Mouse (Mus musculus): ENCODE measurements around the gene Zgpat. TPM values are rescaled to one million over a fixed set of nuclear protein-coding genes. Genes with fewer than 3 reads are reported as not detected.

Gene Zgpat
- polyA plus RNA-seq, 2 experiments, result 37.3 to 57.4 TPM

DNA sequence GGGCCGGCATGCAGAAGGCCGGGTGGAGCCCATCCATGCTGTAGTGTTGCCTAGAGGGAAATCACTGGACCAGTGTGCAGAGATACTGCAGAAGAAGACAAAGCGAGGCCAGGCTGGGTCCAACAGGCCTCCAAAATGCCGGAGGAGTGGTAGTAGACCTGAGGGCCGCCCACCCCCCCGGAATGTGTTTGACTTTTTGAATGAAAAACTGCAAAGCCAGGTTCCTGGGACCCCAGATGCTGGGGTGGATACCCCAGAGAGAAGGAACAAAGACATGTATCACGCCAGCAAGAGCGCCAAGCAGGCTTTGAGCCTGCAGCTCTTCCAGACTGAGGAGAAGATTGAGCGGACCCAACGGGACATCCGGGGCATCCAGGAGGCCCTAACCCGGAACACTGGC lies 15.1 kb downstream of the Zgpat start, which contains the start of gene Lime1:
Gene Lime1, plus strand, starts transcription at position 301 of the 400 bp plus-strand sequence.
- Histone ChIP-seq H3K4me1 (ENCODE audit: control insufficient read depth, insufficient read depth, low read length) (no peaks in the 10 kb centered on the region), H3K4me2 (replicated peaks; ENCODE audit: low read depth, low read length, severe bottlenecking) (no peak within 1 kb of the TSS), H3K4me3 (replicated peaks; ENCODE audit: low read length) (no peak within 1 kb of the TSS), H3K27me3 (ENCODE audit: control insufficient read depth, insufficient read depth, low read length) (no peaks in the 10 kb centered on the region), H3K9me3 (ENCODE audit: control insufficient read depth, low read length) (no peaks in the 10 kb centered on the region), H3K27ac (replicated peaks; ENCODE audit: low read depth, low read length) (no peak within 1 kb of the TSS), H3K9ac (ENCODE audit: low read depth, low read length, severe bottlenecking) (no peak within 1 kb of the TSS), H3K36me3 (ENCODE audit: control insufficient read depth, insufficient read depth, low read length) (peaks cover 67% of the 10 kb centered on the region)
- ATAC-seq (ENCODE audit: low FRiP score, low read depth) (no peak), DNase-seq (ENCODE audit: low spot score) (no peak)
- 92% methylated on average over 12 of the region's 12 CpGs for WGBS
- no peak for TF ChIP-seq POLR2A (IDR thresholded peaks at IDR 0.05; ENCODE audit: borderline replicate concordance, extremely low read depth, insufficient read depth, insufficient read length)

DNA sequence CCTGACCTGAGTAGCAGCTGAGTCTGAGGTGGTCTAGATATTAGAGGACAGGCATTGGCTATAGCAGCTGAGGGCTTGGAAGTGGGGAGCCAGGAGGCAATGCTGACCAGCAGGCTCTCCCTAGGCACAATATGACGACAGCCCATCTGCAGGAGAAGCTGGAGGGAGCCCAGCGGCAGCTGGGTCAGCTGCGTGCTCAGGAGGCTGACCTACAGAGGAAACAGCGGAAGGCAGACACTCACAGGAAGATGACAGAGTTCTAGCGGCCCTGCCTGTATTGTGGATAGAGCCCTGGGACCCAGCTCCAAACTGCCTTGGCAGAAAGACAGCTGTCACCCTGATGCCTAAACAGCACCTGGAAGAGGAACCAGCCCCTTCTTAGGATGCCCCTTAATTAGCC lies 15.5 kb downstream of the Zgpat start:
- Histone ChIP-seq H3K27ac (replicated peaks; ENCODE audit: low read depth, low read length) (no peak overlapping the region), H3K4me1 (ENCODE audit: control insufficient read depth, insufficient read depth, low read length) (no peaks in the 10 kb centered on the region), H3K4me2 (replicated peaks; ENCODE audit: low read depth, low read length, severe bottlenecking) (no peak overlapping the region), H3K9me3 (ENCODE audit: control insufficient read depth, low read length) (no peaks in the 10 kb centered on the region), H3K4me3 (replicated peaks; ENCODE audit: low read length) (no peak overlapping the region), H3K9ac (ENCODE audit: low read depth, low read length, severe bottlenecking) (no peak overlapping the region), H3K27me3 (ENCODE audit: control insufficient read depth, insufficient read depth, low read length) (no peaks in the 10 kb centered on the region), H3K36me3 (ENCODE audit: control insufficient read depth, insufficient read depth, low read length) (peaks cover 71% of the 10 kb centered on the region)
- ATAC-seq (ENCODE audit: low FRiP score, low read depth) (no peak), DNase-seq (ENCODE audit: low spot score) (no peak)
- no peak for TF ChIP-seq POLR2A (IDR thresholded peaks at IDR 0.05; ENCODE audit: borderline replicate concordance, extremely low read depth, insufficient read depth, insufficient read length)
- WGBS, result 82% methylated on average over 5 of the region's 5 CpGs

DNA sequence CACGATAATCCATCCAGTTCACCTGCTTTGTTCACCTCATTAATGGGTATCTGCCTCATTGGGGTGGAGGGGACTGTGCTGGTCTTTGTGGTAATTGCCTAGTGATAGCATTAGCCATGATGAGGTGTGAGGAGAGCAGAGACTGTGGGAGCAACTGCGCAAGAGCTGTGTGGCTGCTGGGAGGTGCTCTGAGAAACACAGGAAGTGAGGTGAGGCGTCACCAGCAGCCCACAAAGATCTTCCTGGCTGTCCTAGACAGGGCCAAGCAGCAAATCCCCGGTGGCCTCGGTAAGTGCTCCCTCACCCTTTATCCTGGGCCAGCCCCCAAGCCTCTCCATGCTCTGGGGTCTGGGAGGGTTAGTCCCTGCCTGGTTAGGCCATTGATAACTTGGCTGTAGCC lies 16.4 kb downstream of the Zgpat start:
- H3K4me2 ChIP-seq (replicated peaks; ENCODE audit: low read depth, low read length, severe bottlenecking), result no peak overlapping the region
- no peaks in the 10 kb centered on the region for H3K27me3 ChIP-seq (ENCODE audit: control insufficient read depth, insufficient read depth, low read length)
- no peak for TF ChIP-seq POLR2A (IDR thresholded peaks at IDR 0.05; ENCODE audit: borderline replicate concordance, extremely low read depth, insufficient read depth, insufficient read length)
- 93% methylated on average over 5 of the region's 5 CpGs for WGBS
- no peaks in the 10 kb centered on the region for H3K4me1 ChIP-seq (ENCODE audit: control insufficient read depth, insufficient read depth, low read length)
- H3K9ac ChIP-seq (ENCODE audit: low read depth, low read length, severe bottlenecking), result no peak overlapping the region
- ATAC-seq (ENCODE audit: low FRiP score, low read depth) (no peak), DNase-seq (ENCODE audit: low spot score) (no peak)
- H3K27ac ChIP-seq (replicated peaks; ENCODE audit: low read depth, low read length), result no peak overlapping the region
- H3K36me3 ChIP-seq (ENCODE audit: control insufficient read depth, insufficient read depth, low read length), result peaks cover 79% of the 10 kb centered on the region
- H3K4me3 ChIP-seq (replicated peaks; ENCODE audit: low read length), result no peak overlapping the region
- no peaks in the 10 kb centered on the region for H3K9me3 ChIP-seq (ENCODE audit: control insufficient read depth, low read length)

DNA sequence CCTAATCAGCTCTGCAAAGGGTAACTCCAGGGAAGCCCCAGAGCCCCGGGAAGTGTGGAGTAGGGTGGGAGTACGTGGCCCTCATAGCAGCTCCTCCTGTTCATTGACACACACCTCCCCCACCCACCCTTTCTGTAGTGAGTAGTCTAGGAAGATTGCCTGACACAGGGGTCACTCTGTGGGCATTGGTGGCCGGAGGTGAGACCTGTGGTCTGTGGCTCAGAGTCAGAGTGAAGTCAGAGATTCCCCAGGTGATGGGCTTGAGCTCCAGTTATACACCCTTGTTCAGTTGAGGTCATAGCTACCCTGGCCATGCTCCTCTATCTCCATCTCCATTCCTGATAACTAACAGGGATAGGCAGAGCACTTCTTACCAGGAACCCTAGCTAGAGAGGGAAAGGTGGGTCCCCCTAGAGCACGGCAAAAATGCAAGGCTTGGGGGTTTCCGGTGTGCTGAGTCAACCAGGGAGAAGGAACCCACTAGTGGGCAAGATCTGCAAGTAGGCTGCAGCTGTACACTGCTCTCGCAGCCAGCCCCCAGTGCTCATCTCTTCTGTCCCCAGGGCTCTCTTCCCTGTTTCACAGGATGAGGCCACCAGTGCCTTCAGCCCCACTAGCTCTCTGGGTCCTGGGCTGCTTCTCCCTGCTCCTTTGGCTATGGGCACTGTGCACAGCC lies 17.0 kb downstream of the Zgpat start:
- Histone ChIP-seq H3K27me3 (ENCODE audit: control insufficient read depth, insufficient read depth, low read length) (no peaks in the 10 kb centered on the region), H3K9me3 (ENCODE audit: control insufficient read depth, low read length) (no peaks in the 10 kb centered on the region), H3K36me3 (ENCODE audit: control insufficient read depth, insufficient read depth, low read length) (peaks cover 86% of the 10 kb centered on the region), H3K4me3 (replicated peaks; ENCODE audit: low read length) (no peak overlapping the region), H3K27ac (replicated peaks; ENCODE audit: low read depth, low read length) (no peak overlapping the region), H3K4me2 (replicated peaks; ENCODE audit: low read depth, low read length, severe bottlenecking) (no peak overlapping the region), H3K9ac (ENCODE audit: low read depth, low read length, severe bottlenecking) (no peak overlapping the region), H3K4me1 (ENCODE audit: control insufficient read depth, insufficient read depth, low read length) (no peaks in the 10 kb centered on the region)
- no peak for ATAC-seq (ENCODE audit: low FRiP score, low read depth)
- DNase-seq (ENCODE audit: low spot score), result no peak
- WGBS, result 79% methylated on average over 6 of the region's 6 CpGs
- no peak for TF ChIP-seq POLR2A (IDR thresholded peaks at IDR 0.05; ENCODE audit: borderline replicate concordance, extremely low read depth, insufficient read depth, insufficient read length)

GRCm38 (mm10) chr2:181384463-181384862 lies 19.7 kb downstream of the Zgpat start:
- H3K27ac ChIP-seq (replicated peaks; ENCODE audit: low read depth, low read length), result no peak overlapping the region
- no peak overlapping the region for H3K4me3 ChIP-seq (replicated peaks; ENCODE audit: low read length)
- no peak for DNase-seq (ENCODE audit: low spot score)
- 88% methylated on average over 7 of the region's 7 CpGs for WGBS
- H3K27me3 ChIP-seq (ENCODE audit: control insufficient read depth, insufficient read depth, low read length), result no peaks in the 10 kb centered on the region
- H3K9ac ChIP-seq (ENCODE audit: low read depth, low read length, severe bottlenecking), result no peak overlapping the region
- H3K9me3 ChIP-seq (ENCODE audit: control insufficient read depth, low read length), result no peaks in the 10 kb centered on the region
- H3K4me1 ChIP-seq (ENCODE audit: control insufficient read depth, insufficient read depth, low read length), result no peaks in the 10 kb centered on the region
- no peak for ATAC-seq (ENCODE audit: low FRiP score, low read depth)
- no peak overlapping the region for H3K4me2 ChIP-seq (replicated peaks; ENCODE audit: low read depth, low read length, severe bottlenecking)
- H3K36me3 ChIP-seq (ENCODE audit: control insufficient read depth, insufficient read depth, low read length), result peaks cover 80% of the 10 kb centered on the region
- TF ChIP-seq POLR2A (IDR thresholded peaks at IDR 0.05; ENCODE audit: borderline replicate concordance, extremely low read depth, insufficient read depth, insufficient read length), result no peak

Measured in limb, embryonic 14.5 days (tissue).